Mouse (Mus musculus): ENCODE results near the gene Psap. TPM values are rescaled to one million over a fixed set of nuclear protein-coding genes. Genes with fewer than 3 reads are reported as not detected.

Psap gene
- polyA plus RNA-seq, 1 experiment from 2014 or later, result 124 TPM

- Histone ChIP-seq H3K9ac (no peak overlapping the region), H3K4me3 (no peak overlapping the region), H3K36me3 (no peaks in the 10 kb centered on the region), H3K27ac (no peak overlapping the region), H3K4me2 (no peak overlapping the region), H3K9me3 (no peaks in the 10 kb centered on the region), H3K27me3 (peaks cover 4% of the 10 kb centered on the region; the same call in 1 of the 2 replicates), H3K4me1 (peaks cover 52% of the 10 kb centered on the region)
- WGBS, result 86% methylated on average over 10 of the region's 10 CpGs
- no peak for ATAC-seq (ENCODE audit: borderline replicate concordance, extremely low read depth, low FRiP score, low TSS enrichment)
Measured at GRCm38 (mm10) chr10:60282116-60283014, 4.9 kb downstream of the Psap start.

- no peaks in the 10 kb centered on the region for H3K9me3 ChIP-seq
- no peak overlapping the region for H3K27ac ChIP-seq
- peaks cover 7% of the 10 kb centered on the region; the same call in 1 of the 2 replicates for H3K27me3 ChIP-seq
- H3K4me3 ChIP-seq, result no peak overlapping the region
- ATAC-seq (ENCODE audit: borderline replicate concordance, extremely low read depth, low FRiP score, low TSS enrichment), result no peak
- no peak overlapping the region for H3K4me2 ChIP-seq
- H3K4me1 ChIP-seq, result peaks cover 47% of the 10 kb centered on the region
- WGBS, result 73% methylated on average over 6 of the region's 6 CpGs
- no peak overlapping the region for H3K9ac ChIP-seq
- H3K36me3 ChIP-seq, result no peaks in the 10 kb centered on the region
Measured at GRCm38 (mm10) chr10:60284248-60284647, 6.8 kb downstream of the Psap start.

DNA sequence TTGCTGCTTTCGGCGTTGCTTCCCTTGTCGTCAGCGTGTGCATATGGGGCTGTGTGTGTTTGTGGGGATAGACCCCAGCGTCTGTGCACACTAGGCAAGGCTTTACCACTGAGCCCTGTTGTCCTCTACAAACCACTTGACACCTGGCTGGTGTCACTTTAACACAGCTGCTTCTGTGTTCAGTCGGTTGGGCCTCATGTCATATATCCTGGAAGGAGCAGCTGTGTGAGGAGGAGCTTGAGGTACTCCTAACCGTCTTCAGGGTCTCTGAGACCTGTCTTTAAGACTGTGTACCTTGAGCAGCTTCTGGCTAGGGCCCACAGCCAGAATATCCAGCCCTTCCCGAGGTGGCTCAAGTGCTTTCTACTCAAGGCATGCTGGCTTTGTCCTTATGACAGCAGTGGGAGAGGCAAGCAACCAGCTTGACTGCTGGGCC lies 7.3 kb downstream of the Psap start:
- Histone ChIP-seq H3K27ac (0 out of 2 replicates have a peak overlapping the region, but pooled peaks have one; percentile 35), H3K9ac (no peak overlapping the region)

DNA sequence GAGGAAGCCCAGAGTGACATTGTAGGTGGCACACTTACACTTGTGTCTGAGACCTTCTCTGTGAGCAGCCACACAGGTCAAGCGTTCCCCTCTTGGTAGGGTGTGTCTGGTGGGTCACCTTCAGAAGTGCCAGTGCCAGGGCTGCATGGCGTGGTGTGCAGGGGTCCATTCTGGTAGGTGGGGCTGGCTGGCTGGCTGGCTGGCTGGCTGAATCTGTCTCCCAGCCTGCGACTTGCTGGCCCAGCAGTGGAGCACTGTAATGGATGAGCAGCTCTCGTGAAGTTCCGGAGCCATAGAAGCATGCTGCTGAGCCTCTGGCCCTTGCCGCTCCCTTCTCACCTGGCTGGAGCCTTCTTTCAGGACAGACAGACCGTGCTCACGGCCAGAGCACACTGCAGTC lies 7.8 kb downstream of the Psap start:
- peak overlapping the region; percentile 35; the same call in 1 of the 2 replicates for H3K27ac ChIP-seq
- H3K9ac ChIP-seq, result no peak overlapping the region
- WGBS, result 50% methylated on average over 8 of the region's 8 CpGs
- peak overlapping the region; percentile 14 for H3K4me2 ChIP-seq
- H3K4me1 ChIP-seq, result peaks cover 49% of the 10 kb centered on the region
- ATAC-seq (ENCODE audit: borderline replicate concordance, extremely low read depth, low FRiP score, low TSS enrichment), result peak; percentile 19; the same call in 1 of the 2 replicates
- H3K27me3 ChIP-seq, result peaks cover 7% of the 10 kb centered on the region; the same call in 1 of the 2 replicates
- no peak overlapping the region for H3K4me3 ChIP-seq
- H3K36me3 ChIP-seq, result no peaks in the 10 kb centered on the region
- no peaks in the 10 kb centered on the region for H3K9me3 ChIP-seq

More for the DNA sequence above, 7.3 kb downstream of the Psap start:
- H3K4me3 ChIP-seq, result no peak overlapping the region
- peaks cover 7% of the 10 kb centered on the region; the same call in 1 of the 2 replicates for H3K27me3 ChIP-seq
- no peaks in the 10 kb centered on the region for H3K9me3 ChIP-seq
- 0 out of 2 replicates have a peak overlapping the region, but pooled peaks have one; percentile 14 for H3K4me2 ChIP-seq
- no peak for ATAC-seq (ENCODE audit: borderline replicate concordance, extremely low read depth, low FRiP score, low TSS enrichment)
- H3K36me3 ChIP-seq, result no peaks in the 10 kb centered on the region
- H3K4me1 ChIP-seq, result peaks cover 48% of the 10 kb centered on the region
- WGBS, result 38% methylated on average over 8 of the region's 8 CpGs

GRCm38 (mm10) chr10:60285676-60286372 lies 8.4 kb downstream of the Psap start:
- Histone ChIP-seq H3K4me2 (peak overlapping the region; percentile 14; the same call in 1 of the 2 replicates), H3K9me3 (no peaks in the 10 kb centered on the region), H3K9ac (no peak overlapping the region), H3K4me3 (no peak overlapping the region), H3K27me3 (peaks cover 7% of the 10 kb centered on the region; the same call in 1 of the 2 replicates), H3K4me1 (peaks cover 56% of the 10 kb centered on the region), H3K36me3 (no peaks in the 10 kb centered on the region), H3K27ac (no peak overlapping the region)
- WGBS, result 52% methylated on average over 14 of the region's 14 CpGs
- no peak for ATAC-seq (ENCODE audit: borderline replicate concordance, extremely low read depth, low FRiP score, low TSS enrichment)

- H3K4me2 ChIP-seq, result no peak overlapping the region
- no peaks in the 10 kb centered on the region for H3K36me3 ChIP-seq
- H3K27ac ChIP-seq, result no peak overlapping the region
- peaks cover 7% of the 10 kb centered on the region; the same call in 1 of the 2 replicates for H3K27me3 ChIP-seq
- no peak for ATAC-seq (ENCODE audit: borderline replicate concordance, extremely low read depth, low FRiP score, low TSS enrichment)
- 88% methylated on average over 7 of the region's 7 CpGs for WGBS
- no peak overlapping the region for H3K4me3 ChIP-seq
- H3K9me3 ChIP-seq, result no peaks in the 10 kb centered on the region
- H3K9ac ChIP-seq, result no peak overlapping the region
- peaks cover 59% of the 10 kb centered on the region for H3K4me1 ChIP-seq
Measured at GRCm38 (mm10) chr10:60286546-60286945, 9.1 kb downstream of the Psap start.

- no peak overlapping the region for H3K9ac ChIP-seq
- no peak overlapping the region for H3K27ac ChIP-seq
- H3K4me2 ChIP-seq, result no peak overlapping the region
- H3K27me3 ChIP-seq, result peaks cover 7% of the 10 kb centered on the region; the same call in 1 of the 2 replicates
- ATAC-seq (ENCODE audit: borderline replicate concordance, extremely low read depth, low FRiP score, low TSS enrichment), result no peak
- no peaks in the 10 kb centered on the region for H3K9me3 ChIP-seq
- H3K4me1 ChIP-seq, result peaks cover 56% of the 10 kb centered on the region
- no peak overlapping the region for H3K4me3 ChIP-seq
- 81% methylated on average over 4 of the region's 4 CpGs for WGBS
- H3K36me3 ChIP-seq, result no peaks in the 10 kb centered on the region
Measured at GRCm38 (mm10) chr10:60287161-60287560, 9.7 kb downstream of the Psap start.

DNA sequence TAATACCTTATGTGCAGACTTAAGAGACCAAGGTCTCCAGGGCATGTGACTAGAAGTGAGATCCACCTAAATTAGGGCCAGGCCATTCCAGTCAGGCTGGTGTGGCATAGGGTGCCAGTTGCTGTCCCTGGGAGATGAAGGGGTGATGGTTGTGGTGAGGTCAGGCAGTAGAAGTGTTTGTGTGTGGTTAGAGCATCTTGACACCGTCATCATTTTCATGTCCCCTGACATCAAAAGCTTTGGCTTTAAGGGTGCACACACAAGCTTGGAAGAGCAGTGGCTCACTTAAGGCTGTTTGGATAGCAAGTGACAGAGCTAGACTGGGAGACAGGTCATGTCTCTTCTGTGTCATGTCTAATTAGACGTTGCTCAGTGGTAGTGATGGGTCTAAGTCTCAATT lies 10.3 kb downstream of the Psap start:
- no peak overlapping the region for H3K9ac ChIP-seq
- no peak overlapping the region for H3K27ac ChIP-seq
- H3K4me2 ChIP-seq, result no peak overlapping the region
- ATAC-seq (ENCODE audit: borderline replicate concordance, extremely low read depth, low FRiP score, low TSS enrichment), result no peak
- no peaks in the 10 kb centered on the region for H3K9me3 ChIP-seq
- H3K27me3 ChIP-seq, result peaks cover 11% of the 10 kb centered on the region; the same call in 1 of the 2 replicates
- 51% methylated on average over 2 of the region's 2 CpGs for WGBS
- H3K4me1 ChIP-seq, result peaks cover 51% of the 10 kb centered on the region
- H3K4me3 ChIP-seq, result no peak overlapping the region
- H3K36me3 ChIP-seq, result no peaks in the 10 kb centered on the region; the same call in 1 of the 2 replicates

DNA sequence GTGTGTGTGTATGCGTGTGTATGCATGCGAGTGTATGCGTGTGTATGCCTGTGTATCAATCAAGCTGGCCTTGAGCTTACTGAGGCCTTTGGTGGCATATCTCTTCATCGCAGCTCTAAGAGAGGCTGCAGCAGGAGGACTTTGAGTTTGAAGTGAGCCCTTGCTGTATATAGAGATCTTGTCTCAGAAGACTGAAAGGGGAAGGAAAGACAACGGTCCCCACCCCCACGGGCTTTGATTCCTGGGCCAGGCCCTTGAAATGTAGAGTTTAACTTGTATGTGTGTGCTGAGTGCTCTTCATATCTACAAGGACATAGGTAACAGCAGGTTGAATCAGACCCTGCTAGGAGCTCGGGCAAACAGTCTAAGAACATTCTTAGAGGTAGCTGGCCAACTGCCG lies 11.8 kb downstream of the Psap start:
- Histone ChIP-seq H3K4me2 (no peak overlapping the region), H3K4me1 (peaks cover 49% of the 10 kb centered on the region), H3K27me3 (peaks cover 12% of the 10 kb centered on the region; the same call in 1 of the 2 replicates), H3K27ac (no peak overlapping the region), H3K4me3 (no peak overlapping the region), H3K9ac (no peak overlapping the region), H3K36me3 (peaks cover 14% of the 10 kb centered on the region), H3K9me3 (no peaks in the 10 kb centered on the region)
- WGBS, result 55% methylated on average over 8 of the region's 8 CpGs
- no peak for ATAC-seq (ENCODE audit: borderline replicate concordance, extremely low read depth, low FRiP score, low TSS enrichment)

DNA sequence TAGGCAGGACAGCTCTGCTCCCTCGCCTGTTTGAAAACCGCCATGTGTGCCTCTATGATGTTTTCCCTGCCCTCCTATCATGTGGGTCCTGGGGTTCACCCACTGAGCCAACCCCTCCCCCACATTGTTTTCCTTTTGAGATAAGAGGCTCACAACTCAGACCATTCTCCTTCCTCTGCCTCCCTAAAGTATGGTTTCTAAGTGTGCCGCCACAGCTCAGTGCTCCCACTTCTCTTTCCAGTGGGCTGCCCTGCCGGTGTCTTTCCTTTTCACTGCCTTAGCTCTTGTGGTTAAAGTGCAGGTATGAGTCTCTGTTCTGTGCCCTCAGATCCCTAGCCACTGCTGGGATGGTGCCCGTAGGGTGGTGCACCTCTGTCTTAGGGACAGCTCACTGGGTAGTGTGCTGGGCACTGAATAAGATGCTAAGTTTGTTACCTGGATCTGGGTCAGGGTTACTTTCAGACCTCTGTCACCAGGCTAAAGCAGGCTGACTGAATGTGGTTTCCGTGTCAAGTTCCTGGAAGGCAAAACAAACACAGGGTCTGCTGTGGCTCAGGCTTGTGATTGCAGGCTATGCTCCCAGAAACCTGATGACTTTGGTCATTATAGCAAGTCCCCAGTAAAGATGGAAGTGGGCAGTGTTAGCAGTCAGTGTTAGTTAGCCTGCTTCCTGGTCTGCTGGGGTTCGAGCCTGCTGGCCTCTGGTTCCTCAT lies 12.8 kb downstream of the Psap start:
- Histone ChIP-seq H3K4me2 (no peak overlapping the region), H3K27ac (no peak overlapping the region; the same call in 1 of the 2 replicates)
- WGBS, result 33% methylated on average over 7 of the region's 7 CpGs

GRCm38 (mm10) chr10:60290739-60291110 lies 13.3 kb downstream of the Psap start:
- H3K9ac ChIP-seq, result no peak overlapping the region
- peaks cover 12% of the 10 kb centered on the region; the same call in 1 of the 2 replicates for H3K27me3 ChIP-seq
- H3K4me3 ChIP-seq, result no peak overlapping the region
- WGBS, result 50% methylated on average over 8 of the region's 8 CpGs
- ATAC-seq (ENCODE audit: borderline replicate concordance, extremely low read depth, low FRiP score, low TSS enrichment), result no peak
- H3K4me1 ChIP-seq, result peaks cover 34% of the 10 kb centered on the region
- H3K9me3 ChIP-seq, result no peaks in the 10 kb centered on the region
- peaks cover 29% of the 10 kb centered on the region for H3K36me3 ChIP-seq
- no peak overlapping the region; the same call in 1 of the 2 replicates for H3K27ac ChIP-seq
- no peak overlapping the region for H3K4me2 ChIP-seq

More for the DNA sequence above, 12.8 kb downstream of the Psap start:
- H3K36me3 ChIP-seq, result peaks cover 24% of the 10 kb centered on the region
- no peaks in the 10 kb centered on the region for H3K9me3 ChIP-seq
- no peak overlapping the region for H3K4me3 ChIP-seq
- H3K9ac ChIP-seq, result no peak overlapping the region
- H3K4me1 ChIP-seq, result peaks cover 40% of the 10 kb centered on the region
- peaks cover 12% of the 10 kb centered on the region; the same call in 1 of the 2 replicates for H3K27me3 ChIP-seq
- no peak for ATAC-seq (ENCODE audit: borderline replicate concordance, extremely low read depth, low FRiP score, low TSS enrichment)
